Mouse (Mus musculus) olfactory bulb, adult 2 months (tissue): ENCODE data around the gene Clpx. TPM values are rescaled to one million over a fixed set of nuclear protein-coding genes. Genes with fewer than 3 reads are reported as not detected.

Experiments
- H3K27ac ChIP-seq: fragments of 200-500 bp; 2 replicates; pipeline ENCODE4 v1.5.1; 2012; ENCODE audit warnings: low read depth, low read length; ENCODE audit not compliant: insufficient read depth
- H3K4me1 ChIP-seq: fragments of 200-500 bp; 2 replicates; pipeline ENCODE4 v1.6.1; 2012; ENCODE audit warnings: low read length; ENCODE audit not compliant: control insufficient read depth, insufficient read depth
- H3K4me3 ChIP-seq: fragments of 200-500 bp; 2 replicates; pipeline ENCODE4 v1.5.1; 2012; ENCODE audit warnings: mild to moderate bottlenecking, low read depth, low read length, moderate library complexity; ENCODE audit not compliant: insufficient read depth
- CTCF ChIP-seq: fragments of 200-500 bp; IDR thresholded peaks from 2 replicates; pipeline ENCODE4 v1.5.1; 2012; ENCODE audit warnings: low read depth, mild to moderate bottlenecking, low read length, moderate library complexity; ENCODE audit not compliant: insufficient read depth
- POLR2A ChIP-seq: fragments of 200-500 bp; IDR thresholded peaks from 2 replicates; pipeline ENCODE4 v1.6.1; 2012; ENCODE audit warnings: mild to moderate bottlenecking, low read depth, low read length, moderate library complexity; ENCODE audit not compliant: insufficient read depth
- WGBS: fragments of 180-500 bp; shearing (Covaris S2); methylation state at CpG from one replicate; pipeline ENCODE4 v1.1.7; 2018; 5-methylcytosine and 5-hydroxymethylcytosine counted together
- polyA plus RNA-seq: library from polyadenylated mRNA; stranded (reverse); fragments of >200 nt; gene quantifications from 2 replicates; pipeline ENCODE4 v1.2.4, GENCODE M21; 2012; ENCODE audit warnings: low replicate concordance; ENCODE audit not compliant: missing spikeins, insufficient read depth, insufficient read length

Gene Clpx
- polyA plus RNA-seq, 1 experiment = not detected

DNA sequence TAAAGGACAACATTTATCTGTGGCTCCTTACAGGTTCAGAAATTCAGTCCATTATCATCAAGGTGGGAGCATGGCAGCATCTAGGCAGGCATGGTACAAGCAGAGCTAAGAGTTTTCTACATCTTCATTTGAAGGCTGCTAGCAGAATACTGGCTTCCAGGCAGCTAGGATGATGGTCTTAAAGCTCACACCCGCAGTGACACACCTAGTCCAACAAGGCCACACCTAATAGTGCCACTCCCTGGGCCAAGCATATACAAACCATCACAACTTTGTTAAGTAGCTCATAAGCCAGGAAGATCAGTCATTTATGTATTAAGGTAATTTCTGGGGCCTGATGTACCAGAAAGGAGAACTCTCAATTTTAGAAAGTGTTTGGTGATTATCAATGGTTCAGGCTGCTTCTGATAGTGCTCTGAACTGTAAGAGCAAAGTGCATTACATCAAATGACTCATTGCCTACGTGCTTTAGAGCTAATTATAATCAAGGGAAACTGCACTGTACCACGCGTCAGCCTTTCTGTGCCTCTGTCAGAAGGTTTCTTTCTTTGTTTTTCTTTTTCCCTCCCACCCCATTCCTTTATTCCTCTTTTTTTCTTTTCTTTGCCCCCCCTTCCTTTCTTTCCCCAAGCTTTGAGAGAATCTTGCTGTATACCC lies 8.4 kb downstream of the Clpx start:
- Histone ChIP-seq H3K4me3 (no peak overlapping the region), H3K4me1 (peaks cover 2% of the 10 kb centered on the region; the same call in 1 of the 2 replicates), H3K27ac (peak overlapping the region; percentile 61; the same call in 1 of the 2 replicates)
- TF ChIP-seq POLR2A (no peak), CTCF (no peak)
- WGBS = 56% methylated on average over 4 of the region's 4 CpGs

DNA sequence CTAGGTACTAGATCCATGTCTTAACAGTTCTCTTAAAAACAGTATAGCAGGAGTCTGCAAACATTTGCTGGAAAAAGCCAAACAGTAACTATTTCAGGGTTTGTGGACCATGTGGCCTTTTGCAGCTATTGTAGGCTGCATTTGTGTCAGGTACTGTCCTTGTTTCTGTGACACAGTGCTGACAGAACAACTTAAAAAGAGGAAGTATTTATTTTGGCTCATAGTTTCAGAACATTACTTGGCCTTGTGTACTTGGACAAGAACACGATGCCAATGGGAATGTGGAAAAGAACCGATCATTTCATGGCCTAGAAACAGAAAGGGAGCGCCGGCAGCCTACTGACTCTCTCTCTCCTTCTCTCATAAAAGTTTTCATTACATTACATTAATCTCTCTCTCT lies 9.5 kb downstream of the Clpx start:
- WGBS = 72% methylated on average over 4 of the region's 4 CpGs
- TF ChIP-seq POLR2A (no peak), CTCF (no peak)
- H3K27ac ChIP-seq = no peak overlapping the region
- H3K4me3 ChIP-seq = no peak overlapping the region
- 0 out of 2 replicates have a peak, but pooled peaks cover 2% of the 10 kb centered on the region for H3K4me1 ChIP-seq

DNA sequence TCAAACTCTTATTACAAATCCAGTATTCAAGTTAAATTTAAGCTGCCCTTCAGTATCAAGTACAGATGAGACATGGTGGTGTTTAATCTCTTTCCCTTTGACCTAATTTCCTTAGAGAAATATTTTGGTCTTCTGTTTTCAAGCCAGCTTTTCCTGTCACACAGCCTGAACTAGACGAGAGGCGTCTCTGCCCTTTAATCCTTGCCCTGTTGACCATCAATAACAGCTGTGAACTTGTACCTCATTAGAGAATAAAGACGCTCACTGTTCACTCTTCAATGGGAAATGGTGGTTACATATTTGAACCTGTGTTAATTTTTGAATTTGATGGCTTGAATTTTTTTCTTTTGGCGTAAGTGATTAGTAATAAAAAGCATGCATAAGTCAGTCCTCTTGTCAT lies 10.2 kb downstream of the Clpx start:
- 0 out of 2 replicates have a peak, but pooled peaks cover 2% of the 10 kb centered on the region for H3K4me1 ChIP-seq
- WGBS = 64% methylated on average over 4 of the region's 4 CpGs

DNA sequence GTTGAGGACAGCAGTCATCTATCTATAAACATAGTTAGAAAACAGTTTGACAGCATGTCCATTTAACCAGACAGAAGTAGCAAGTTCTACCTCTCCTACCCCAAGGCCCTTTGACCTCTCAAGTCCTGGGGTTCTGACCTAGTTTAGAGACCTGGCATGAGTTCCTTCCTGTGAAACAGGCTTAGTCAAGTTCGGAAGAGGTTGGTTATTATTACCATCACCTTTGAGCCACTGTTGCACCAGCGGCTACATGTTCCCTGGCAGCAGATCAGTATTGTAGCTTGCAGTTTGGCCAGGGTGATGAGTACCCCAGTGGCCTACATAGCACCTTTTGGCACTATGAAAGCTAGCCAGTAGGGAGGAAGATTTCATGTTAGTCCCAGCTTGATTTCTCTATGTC lies 12.6 kb downstream of the Clpx start:
- TF ChIP-seq POLR2A = no peak
- no peak for TF ChIP-seq CTCF
- H3K4me3 ChIP-seq = no peak overlapping the region
- no peak overlapping the region for H3K27ac ChIP-seq
- WGBS = 85% methylated on average over 2 of the region's 2 CpGs
- 0 out of 2 replicates have a peak, but pooled peaks cover 2% of the 10 kb centered on the region for H3K4me1 ChIP-seq

More for the DNA sequence above, 10.2 kb downstream of the Clpx start:
- TF ChIP-seq POLR2A (no peak), CTCF (no peak)
- no peak overlapping the region for H3K4me3 ChIP-seq
- H3K27ac ChIP-seq = no peak overlapping the region

DNA sequence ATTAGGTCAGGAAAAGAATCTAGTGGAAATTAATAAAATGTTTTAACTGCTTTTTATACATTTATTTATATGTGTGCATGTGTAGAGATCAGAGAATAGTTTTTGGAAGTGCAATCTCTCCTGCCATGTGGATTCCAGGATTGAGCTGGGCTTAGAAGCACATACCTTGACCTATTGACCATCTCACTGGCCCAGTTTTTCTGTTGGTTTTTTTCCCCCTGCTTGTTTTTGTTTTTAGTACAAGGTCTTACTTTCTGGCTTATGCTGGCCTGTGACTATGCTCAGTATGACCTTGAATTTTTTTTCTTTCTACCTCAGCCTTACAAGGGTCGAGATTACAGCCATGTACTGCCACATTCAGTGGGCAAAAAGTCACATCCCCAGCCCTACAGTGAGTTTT lies 14.0 kb downstream of the Clpx start:
- H3K27ac ChIP-seq = no peak overlapping the region
- 0 out of 2 replicates have a peak, but pooled peaks cover 2% of the 10 kb centered on the region for H3K4me1 ChIP-seq
- no peak overlapping the region for H3K4me3 ChIP-seq
- whole genome bisulfite sequencing = 80% methylated on average over 1 of the region's 1 CpGs
- no peak for TF ChIP-seq POLR2A
- no peak for TF ChIP-seq CTCF

DNA sequence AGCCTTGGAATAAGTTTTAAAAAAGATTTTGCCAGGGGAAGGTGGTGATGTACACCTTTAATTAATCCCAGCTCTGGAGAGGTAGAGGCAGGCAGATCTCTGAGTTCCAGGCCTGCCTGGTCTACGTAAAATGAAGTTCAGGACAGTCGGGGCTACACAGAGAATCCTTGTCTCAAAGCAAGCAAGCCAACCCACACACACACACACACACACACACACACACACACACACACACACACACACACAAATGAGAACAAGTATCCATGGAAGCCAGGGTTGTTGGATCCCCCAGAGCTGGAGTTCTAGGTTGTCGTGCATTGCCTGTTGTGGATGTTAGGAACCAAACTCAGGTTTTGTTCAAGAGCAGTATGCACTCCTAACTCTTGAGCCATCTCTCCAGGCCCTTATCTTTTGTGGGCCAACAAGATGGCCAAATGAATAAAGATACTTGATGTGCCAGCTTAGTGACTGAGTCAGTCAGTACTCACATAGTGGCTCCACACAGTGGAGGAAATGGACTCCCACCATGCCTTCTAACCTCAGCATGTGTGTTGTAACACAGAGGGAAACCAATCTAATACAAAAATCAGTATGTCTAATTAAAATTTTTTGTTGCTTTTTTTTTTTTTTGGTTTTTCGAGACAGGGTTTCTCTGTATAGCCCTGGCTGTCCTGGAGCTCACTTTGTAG lies 18.8 kb downstream of the Clpx start:
- 91% methylated on average over 4 of the region's 4 CpGs for WGBS
- no peak overlapping the region for H3K4me3 ChIP-seq
- no peaks in the 10 kb centered on the region for H3K4me1 ChIP-seq
- H3K27ac ChIP-seq = no peak overlapping the region
- TF ChIP-seq CTCF (no peak), POLR2A (no peak)

DNA sequence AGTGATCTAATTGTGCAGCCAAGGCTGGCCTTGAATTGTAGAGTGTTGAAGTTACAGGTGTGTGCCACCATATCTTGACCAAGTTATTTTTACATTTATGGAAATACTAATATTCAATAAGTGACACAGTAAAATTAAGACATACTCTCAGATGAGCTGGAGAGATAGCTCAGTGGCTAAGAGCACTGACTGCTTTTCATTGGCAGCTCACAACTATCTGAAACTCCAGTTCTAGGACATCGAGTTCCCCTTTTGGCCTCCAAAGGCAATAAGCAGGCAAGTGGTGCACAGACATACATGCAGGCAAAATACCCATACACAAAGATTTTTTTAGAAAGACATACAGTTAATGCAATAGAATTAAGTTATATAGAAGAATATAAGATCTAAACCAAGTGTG lies 19.8 kb downstream of the Clpx start:
- no peak overlapping the region for H3K27ac ChIP-seq
- no peak for TF ChIP-seq POLR2A
- no peak for TF ChIP-seq CTCF
- 90% methylated on average over 1 of the region's 1 CpGs for WGBS
- H3K4me3 ChIP-seq = no peak overlapping the region
- H3K4me1 ChIP-seq = no peaks in the 10 kb centered on the region

DNA sequence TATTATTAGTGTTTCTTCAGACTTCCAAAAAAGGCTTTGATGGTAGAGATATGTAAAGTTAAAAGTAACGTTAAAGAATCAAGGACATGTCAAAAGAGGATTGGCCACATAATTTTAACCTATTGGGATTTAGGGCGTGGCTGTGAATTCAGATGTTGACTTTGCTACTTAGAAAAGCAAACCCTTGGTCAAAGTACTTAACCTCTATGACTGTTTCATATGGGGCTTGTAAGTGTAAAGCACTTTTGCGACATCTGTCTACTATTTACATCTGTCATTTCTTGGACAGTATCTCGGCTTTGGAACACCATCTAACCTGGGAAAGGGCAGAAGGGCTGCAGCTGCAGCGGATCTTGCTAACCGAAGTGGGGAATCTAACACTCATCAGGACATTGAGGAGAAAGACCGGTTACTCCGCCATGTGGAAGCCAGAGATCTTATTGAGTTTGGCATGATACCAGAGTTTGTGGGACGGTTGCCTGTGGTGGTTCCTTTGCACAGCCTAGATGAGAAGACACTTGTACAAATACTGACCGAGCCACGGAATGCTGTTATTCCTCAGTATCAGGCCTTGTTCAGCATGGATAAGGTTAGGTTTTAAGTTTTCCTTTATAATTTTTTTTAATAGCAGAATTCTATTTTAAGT lies 28.3 kb downstream of the Clpx start:
- Histone ChIP-seq H3K27ac (no peak overlapping the region), H3K4me3 (no peak overlapping the region), H3K4me1 (no peaks in the 10 kb centered on the region)
- WGBS = 86% methylated on average over 11 of the region's 11 CpGs
- TF ChIP-seq POLR2A (no peak), CTCF (no peak)

DNA sequence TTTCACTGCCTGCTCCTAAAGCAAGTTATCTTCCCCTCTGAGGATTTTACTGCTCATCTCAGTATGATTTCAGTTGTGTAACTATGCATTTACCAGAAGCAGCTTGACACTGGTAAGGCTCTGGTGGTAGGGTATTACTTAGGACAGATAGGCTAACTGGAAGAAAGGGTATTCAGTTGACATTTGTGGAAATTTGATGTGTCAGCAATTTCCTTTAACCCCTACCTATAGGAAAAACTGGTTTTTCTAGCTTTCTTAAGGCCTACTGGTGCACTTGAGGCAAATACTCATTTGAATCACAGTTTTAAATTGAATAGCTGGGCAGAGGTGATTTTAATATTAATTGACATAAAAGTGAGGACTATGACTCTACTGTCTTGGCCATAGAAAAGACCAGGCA lies 31.9 kb downstream of the Clpx start:
- H3K27ac ChIP-seq = no peak overlapping the region
- H3K4me1 ChIP-seq = no peaks in the 10 kb centered on the region
- no peak overlapping the region for H3K4me3 ChIP-seq
- TF ChIP-seq POLR2A (no peak), CTCF (no peak)
